Mouse (Mus musculus) heart, adult 18-20 months (tissue): Measurements from ENCODE around the gene Mttp. TPM values are rescaled to one million over a fixed set of nuclear protein-coding genes. Genes with fewer than 3 reads are reported as not detected.

Source experiments
- DNase-seq, 2 experiments: peaks; one replicate each; pipeline ENCODE4 v3.0.0; 2021 to 2022; ENCODE audit warnings: mixed read lengths in 1 of 2
- total RNA-seq, 2 experiments: library from RNA; stranded (reverse); gene quantifications; 2 replicates each; pipeline ENCODE4 v1.2.3; 2021

The Mttp gene
- total RNA-seq, 2 experiments from 2014 or later: 7.3 to 7.8 TPM

- DNase-seq: peak in 1 of 2 experiments; percentile 1
Observed at GRCm38 (mm10) chr3:138051431-138051830, 93.3 kb downstream of the Mttp start.

DNA sequence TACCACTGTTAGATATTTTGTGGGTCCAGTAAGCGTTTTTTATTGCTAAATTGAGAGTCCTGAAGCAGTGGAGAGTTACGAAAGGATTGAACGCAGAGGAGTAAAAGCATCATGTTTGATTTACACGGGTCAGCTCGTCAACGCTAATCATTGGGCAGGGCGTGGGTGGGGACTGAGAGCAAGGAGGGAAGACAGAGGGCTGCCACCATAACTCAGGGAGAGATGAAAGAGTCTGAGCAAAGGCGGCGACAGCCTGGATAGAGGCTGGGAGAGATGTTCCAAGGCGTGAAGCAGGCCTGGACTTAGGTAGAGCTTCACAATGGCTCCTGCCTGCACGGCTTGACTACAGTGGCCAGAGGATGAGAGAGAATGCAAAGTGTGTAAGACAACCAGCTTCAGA is 94.0 kb downstream of the Mttp start:
- peak in 1 of 2 experiments; percentile 0 for DNase-seq

GRCm38 (mm10) chr3:138049555-138049954 is 95.2 kb downstream of the Mttp start:
- DNase-seq: peak in 1 of 2 experiments; percentile 5

- no peak for DNase-seq
Observed at GRCm38 (mm10) chr3:138043316-138043715, 101.5 kb downstream of the Mttp start.

GRCm38 (mm10) chr3:138041591-138042301 is 103.0 kb downstream of the Mttp start:
- no peak for DNase-seq

DNA sequence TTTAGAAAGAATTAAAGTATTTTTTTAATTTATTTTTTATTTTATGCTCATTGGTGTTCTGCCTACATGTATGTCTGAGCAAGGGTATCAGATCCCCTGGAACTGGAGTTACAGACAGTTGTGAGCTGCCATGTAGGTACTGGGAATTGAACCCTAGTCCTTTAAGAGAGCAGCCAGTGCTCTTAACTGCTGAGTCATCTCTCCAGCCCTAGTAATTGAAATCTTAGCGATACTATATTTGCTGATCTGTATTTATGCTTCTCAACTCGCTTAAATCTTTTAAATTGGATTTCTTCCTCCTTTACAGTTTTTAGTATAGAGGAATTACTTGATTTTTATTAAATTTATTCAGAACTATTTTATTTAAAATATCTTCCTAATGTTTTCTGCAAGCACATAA is 103.8 kb downstream of the Mttp start:
- DNase-seq: no peak

Other genes starting within 250 kb of the Mttp start
- gene Lamtor3, start 226.5 kb downstream of the Mttp start, total RNA-seq: 10 to 100 TPM; 93.5 to 93.8 TPM
- gene Dapp1, start 163.4 kb downstream of the Mttp start, total RNA-seq: 1 to 10 TPM; 5.4 to 9.7 TPM
- gene 1110002E22Rik, start 79.9 kb downstream of the Mttp start, total RNA-seq: 10 to 100 TPM; 37.3 to 51.9 TPM
- gene Gm5105, start 77.6 kb downstream of the Mttp start, total RNA-seq: 1 to 10 TPM; 1.1 to 1.2 TPM
- gene Trmt10a, start 1.5 kb downstream of the Mttp start, total RNA-seq: 1 to 10 TPM; 1.9 to 2.0 TPM
- not detected for gene 4930579F01Rik, start 48.9 kb upstream of the Mttp start, total RNA-seq
- under 1 TPM; 0.45 to 0.93 TPM for gene Adh7, start 72.8 kb upstream of the Mttp start, total RNA-seq
- 10 to 100 TPM; 31.3 to 42.9 TPM for gene Adh1, start 116.0 kb upstream of the Mttp start, total RNA-seq
- gene Adh6a, start 168.3 kb upstream of the Mttp start, total RNA-seq: not detected
- gene Adh6b, start 196.8 kb upstream of the Mttp start, total RNA-seq: 1 to 10 TPM; 1.2 to 2.2 TPM